Mouse (Mus musculus): ENCODE measurements around the gene Ypel3.
A peak's percentile ranks its signal among the peaks of the same experiment; 100 is the strongest.

Ypel3 gene

GRCm38 (mm10) chr7:126794271-126794605, 17.5 kb downstream of the Ypel3 start:
- DNase-seq = no peak

GRCm38 (mm10) chr7:126795387-126796317, 18.9 kb downstream of the Ypel3 start:
- no peak for DNase-seq

- DNase-seq = peak; percentile 38
Observed at GRCm38 (mm10) chr7:126796350-126796932, 19.7 kb downstream of the Ypel3 start.

- DNase-seq = peak; percentile 49
Observed at GRCm38 (mm10) chr7:126797411-126798126, 20.8 kb downstream of the Ypel3 start, which contains the start of gene Fam57b. Fam57b (plus strand) TSS chr7:126797668.

GRCm38 (mm10) chr7:126798127-126799049, 21.6 kb downstream of the Ypel3 start:
- DNase-seq = no peak

- DNase-seq = peak; percentile 99
Observed at GRCm38 (mm10) chr7:126799050-126799467, 22.3 kb downstream of the Ypel3 start.

- DNase-seq = peak; percentile 41
Observed at GRCm38 (mm10) chr7:126799468-126800268, 22.9 kb downstream of the Ypel3 start.

GRCm38 (mm10) chr7:126800269-126801056, 23.7 kb downstream of the Ypel3 start:
- no peak for DNase-seq

GRCm38 (mm10) chr7:126801057-126801422, 24.3 kb downstream of the Ypel3 start:
- no peak for DNase-seq

- DNase-seq = no peak
Observed at GRCm38 (mm10) chr7:126802134-126802889, 25.6 kb downstream of the Ypel3 start.

- no peak for DNase-seq
Observed at GRCm38 (mm10) chr7:126803181-126803580, 26.4 kb downstream of the Ypel3 start.

GRCm38 (mm10) chr7:126803751-126804150, 27.0 kb downstream of the Ypel3 start:
- no peak for DNase-seq

GRCm38 (mm10) chr7:126806956-126807355, 30.2 kb downstream of the Ypel3 start:
- DNase-seq = peak; percentile 85

GRCm38 (mm10) chr7:126807405-126807804, 30.6 kb downstream of the Ypel3 start:
- no peak for DNase-seq

GRCm38 (mm10) chr7:126808703-126809455, 32.1 kb downstream of the Ypel3 start:
- peak; percentile 90 for DNase-seq

GRCm38 (mm10) chr7:126809723-126810369, 33.1 kb downstream of the Ypel3 start:
- no peak for DNase-seq

GRCm38 (mm10) chr7:126815726-126816222, 39.0 kb downstream of the Ypel3 start:
- DNase-seq = no peak

GRCm38 (mm10) chr7:126816494-126816893, 39.7 kb downstream of the Ypel3 start:
- peak; percentile 52 for DNase-seq
